Mouse (Mus musculus) forebrain, embryonic 11.5 days (tissue): ENCODE data around the gene Epp13. TPM values are rescaled to one million over a fixed set of nuclear protein-coding genes. Genes with fewer than 3 reads are reported as not detected.
"Not testable (repeated sequence)": the region's sequence is repeated elsewhere in the genome, so short reads cannot be mapped to it uniquely, and the experiment has no call there.

Experiments used
- ATAC-seq: fragments of 200-750 bp; cut with Nextera tagmentation; replicated peaks from 2 replicates; pipeline ENCODE4 v1.8.0; 2017; ENCODE audit warnings: moderate TSS enrichment; ENCODE audit not compliant: low FRiP score
- DNase-seq: peaks from one replicate; pipeline ENCODE4 v3.0.0-alpha.2; 2017; ENCODE audit warnings: low spot score
- H3K27ac ChIP-seq: fragments of 300-500 bp; sonication (generic); 2 replicates; pipeline ENCODE4 v1.5.1; 2014; ENCODE audit warnings: low read depth, low read length
- H3K27me3 ChIP-seq: fragments of 300-500 bp; sonication (generic); 2 replicates; pipeline ENCODE4 v1.6.1; 2014; ENCODE audit warnings: mild to moderate bottlenecking, low read length, mixed read lengths; ENCODE audit not compliant: control insufficient read depth, insufficient read depth
- H3K36me3 ChIP-seq: fragments of 300-500 bp; sonication (generic); 2 replicates; pipeline ENCODE4 v1.6.1; 2014; ENCODE audit warnings: mild to moderate bottlenecking, low read length, moderate library complexity, mixed read lengths; ENCODE audit not compliant: control insufficient read depth, insufficient read depth
- H3K4me1 ChIP-seq: fragments of 300-500 bp; sonication (generic); replicated peaks from 2 replicates; pipeline ENCODE4 v1.6.1; 2014; ENCODE audit warnings: low read length, mixed read lengths; ENCODE audit not compliant: control insufficient read depth, insufficient read depth
- H3K4me2 ChIP-seq: fragments of 300-500 bp; sonication (generic); 2 replicates; pipeline ENCODE4 v1.6.1; 2014; ENCODE audit warnings: low read depth, mild to moderate bottlenecking, low read length, moderate library complexity, mixed read lengths; ENCODE audit not compliant: severe bottlenecking
- H3K4me3 ChIP-seq: fragments of 300-500 bp; sonication (generic); 2 replicates; pipeline ENCODE4 v1.5.1; 2014; ENCODE audit warnings: low read depth, low read length
- H3K9ac ChIP-seq: fragments of 300-500 bp; sonication (generic); 2 replicates; pipeline ENCODE4 v1.6.1; 2014; ENCODE audit warnings: low read length
- H3K9me3 ChIP-seq: fragments of 300-500 bp; sonication (generic); 2 replicates; pipeline ENCODE4 v1.6.1; 2016; ENCODE audit warnings: low read length, mixed read lengths; ENCODE audit not compliant: control insufficient read depth
- WGBS: fragments of 180-500 bp; shearing (Covaris S2); extraction: QIAGEN DNeasy Blood & Tissue Kit; methylation state at CpG from one replicate; pipeline ENCODE4 v1.1.7; 2014; 5-methylcytosine and 5-hydroxymethylcytosine counted together
- polyA plus RNA-seq: library from polyadenylated mRNA; unstranded; fragments of >200 nt; fragmentation: Nextera tagmentation; extraction: Ambion mirVana; gene quantifications from 2 replicates; pipeline ENCODE4 v1.2.1, GENCODE M21; 2014

The Epp13 gene
- polyA plus RNA-seq, 1 experiment from 2014 or later, result not detected

- no peak overlapping the region for H3K4me2 ChIP-seq
- ATAC-seq (no peak), DNase-seq (no peak)
- no peak overlapping the region for H3K4me3 ChIP-seq
- H3K27me3 ChIP-seq, result no peaks in the 10 kb centered on the region
- no peaks in the 10 kb centered on the region for H3K9me3 ChIP-seq
- H3K9ac ChIP-seq, result no peak overlapping the region
- no peaks in the 10 kb centered on the region for H3K36me3 ChIP-seq
- H3K27ac ChIP-seq, result no peak overlapping the region
- no peaks in the 10 kb centered on the region for H3K4me1 ChIP-seq
- 59% methylated on average over 11 of the region's 11 CpGs for WGBS
Observed at GRCm38 (mm10) chr7:6244361-6245292, 7.9 kb upstream of the Epp13 start.

GRCm38 (mm10) chr7:6254451-6254850 lies 1.9 kb downstream of the Epp13 start:
- Histone ChIP-seq H3K4me3 (no peak overlapping the region), H3K9ac (no peak overlapping the region), H3K4me1 (no peaks in the 10 kb centered on the region), H3K36me3 (no peaks in the 10 kb centered on the region), H3K27ac (no peak overlapping the region), H3K9me3 (peaks cover 2% of the 10 kb centered on the region; the same call in 1 of the 2 replicates), H3K4me2 (no peak overlapping the region), H3K27me3 (no peaks in the 10 kb centered on the region)
- ATAC-seq, result no peak
- no peak for DNase-seq
- 95% methylated on average over 5 of the region's 5 CpGs for WGBS

- no peaks in the 10 kb centered on the region for H3K36me3 ChIP-seq
- WGBS, result 76% methylated on average over 4 of the region's 4 CpGs
- H3K4me1 ChIP-seq, result no peaks in the 10 kb centered on the region
- no peaks in the 10 kb centered on the region for H3K27me3 ChIP-seq
- no peak overlapping the region for H3K9ac ChIP-seq
- DNase-seq (no peak), ATAC-seq (no peak)
- H3K9me3 ChIP-seq, result peaks cover 2% of the 10 kb centered on the region; the same call in 1 of the 2 replicates
- no peak overlapping the region for H3K4me2 ChIP-seq
- no peak overlapping the region for H3K27ac ChIP-seq
- H3K4me3 ChIP-seq, result no peak overlapping the region
Observed at GRCm38 (mm10) chr7:6257386-6257785, 4.9 kb downstream of the Epp13 start.

- Histone ChIP-seq H3K4me1 (no peaks in the 10 kb centered on the region), H3K9me3 (no peaks in the 10 kb centered on the region), H3K27ac (no peak overlapping the region), H3K27me3 (no peaks in the 10 kb centered on the region), H3K36me3 (no peaks in the 10 kb centered on the region), H3K4me2 (no peak overlapping the region), H3K9ac (no peak overlapping the region), H3K4me3 (no peak overlapping the region)
- ATAC-seq, result no peak
- DNase-seq, result no peak
- WGBS, result 40% methylated on average over 16 of the region's 16 CpGs
Observed at GRCm38 (mm10) chr7:6258232-6259220, 6.0 kb downstream of the Epp13 start.

DNA sequence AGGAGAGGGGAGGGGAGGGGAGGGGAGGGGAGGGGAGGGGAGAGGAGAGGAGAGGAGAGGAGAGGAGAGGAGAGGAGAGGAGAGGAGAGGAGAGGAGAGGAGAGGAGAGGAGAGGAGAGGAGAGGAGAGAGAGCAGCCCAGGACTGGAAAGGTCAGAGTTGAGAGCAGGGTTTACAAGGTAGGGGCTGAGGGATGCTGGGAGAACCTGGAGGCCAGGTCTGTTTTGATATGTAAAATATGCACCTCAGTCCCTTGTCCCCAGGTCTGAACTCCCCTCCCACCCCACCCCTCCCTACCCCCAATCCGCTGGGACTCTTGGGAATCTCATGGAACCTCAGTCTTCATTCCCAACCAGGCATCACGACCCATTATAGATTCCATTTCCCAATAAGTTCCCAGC lies 7.5 kb downstream of the Epp13 start:
- 41% methylated on average over 2 of the region's 2 CpGs for WGBS
- not testable (repeated sequence) for H3K4me1 ChIP-seq, DNase-seq, H3K4me3 ChIP-seq, H3K9me3 ChIP-seq, H3K4me2 ChIP-seq, H3K36me3 ChIP-seq, ATAC-seq, H3K27ac ChIP-seq, H3K9ac ChIP-seq, H3K27me3 ChIP-seq

- no peaks in the 10 kb centered on the region for H3K27me3 ChIP-seq
- H3K4me2 ChIP-seq, result no peak overlapping the region
- no peaks in the 10 kb centered on the region for H3K4me1 ChIP-seq
- no peak for ATAC-seq
- H3K9ac ChIP-seq, result no peak overlapping the region
- H3K36me3 ChIP-seq, result no peaks in the 10 kb centered on the region
- no peak for DNase-seq
- WGBS, result 84% methylated on average over 3 of the region's 3 CpGs
- H3K4me3 ChIP-seq, result no peak overlapping the region
- no peaks in the 10 kb centered on the region; the same call in 1 of the 2 replicates for H3K9me3 ChIP-seq
- no peak overlapping the region for H3K27ac ChIP-seq
Observed at GRCm38 (mm10) chr7:6262120-6262519, 9.6 kb downstream of the Epp13 start.

GRCm38 (mm10) chr7:6262984-6263383 lies 10.5 kb downstream of the Epp13 start:
- Histone ChIP-seq H3K27me3 (no peaks in the 10 kb centered on the region), H3K4me1 (no peaks in the 10 kb centered on the region), H3K27ac (no peak overlapping the region), H3K4me3 (no peak overlapping the region), H3K9ac (no peak overlapping the region), H3K4me2 (no peak overlapping the region), H3K36me3 (no peaks in the 10 kb centered on the region), H3K9me3 (no peaks in the 10 kb centered on the region; the same call in 1 of the 2 replicates)
- WGBS, result 79% methylated on average over 4 of the region's 4 CpGs
- ATAC-seq, result no peak
- DNase-seq, result no peak

DNA sequence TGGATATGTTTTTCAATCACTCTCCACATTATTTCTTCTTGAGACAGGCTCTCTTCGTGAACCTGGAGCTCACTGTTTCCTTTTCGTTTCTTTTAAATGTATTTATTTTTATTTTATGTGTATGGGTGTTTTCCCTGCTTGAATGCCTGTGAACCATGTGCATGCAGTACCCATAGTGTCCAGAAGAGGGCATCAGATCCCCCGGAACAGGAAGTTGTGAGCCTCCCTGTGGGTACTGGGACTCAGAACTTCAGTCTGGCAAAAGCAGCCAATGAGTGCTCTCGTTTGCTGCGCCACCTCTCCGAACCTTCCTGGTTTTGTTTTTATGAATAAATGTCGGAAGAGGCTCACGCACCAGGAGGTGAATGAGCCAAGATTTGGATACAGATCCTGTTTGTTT lies 13.2 kb downstream of the Epp13 start:
- Histone ChIP-seq H3K9ac (no peak overlapping the region), H3K4me1 (no peaks in the 10 kb centered on the region), H3K27ac (no peak overlapping the region), H3K4me2 (no peak overlapping the region), H3K36me3 (no peaks in the 10 kb centered on the region), H3K4me3 (no peak overlapping the region), H3K9me3 (no peaks in the 10 kb centered on the region; the same call in 1 of the 2 replicates), H3K27me3 (no peaks in the 10 kb centered on the region)
- DNase-seq, result peak; percentile 57
- ATAC-seq, result no peak
- WGBS, result 62% methylated on average over 8 of the region's 8 CpGs
